23 mouse cellular contexts compared by ENCODE assay signal in genomic region chr1:91066061-91066460, GRCm38 (mm10).
A peak's percentile ranks its signal among the peaks of the same experiment; 100 is the strongest.
DNase-seq lines count a peak whose midpoint lies in the region; ATAC-seq and TF ChIP-seq lines count a peak whose summit lies in the region.
"Had no signal": no experiment of that assay in that cellular context is flagged by ENCODE, and none has a peak within 500 bp of the region (broad histone marks: within the 10 kb centered on the region; RNA-seq: fewer than 3 reads in every experiment).

No protein-coding gene starts in this region.

- TF ChIP-seq POLR2A in small intestine, adult 2 months (IDR thresholded peaks at IDR 0.05; ENCODE audit: low read depth, low read length): no peak

- intact Hi-C loops in heart, postnatal 25 days (cut with DNase I): no loop called here

- DNase-seq in heart, adult 9 months (ENCODE audit: low spot score in 2 of 2): no peak
- DNase-seq in heart, postnatal 0 days (ENCODE audit: low spot score): no peak
- DNase-seq in heart, postnatal 25 days (ENCODE audit: low spot score): no peak
- DNase-seq in kidney, adult 9 months: no peak
- no peak for DNase-seq in hindbrain, postnatal 0 days (ENCODE audit: low spot score)
- DNase-seq: adrenal gland, adult 2 months; cerebellum, adult 11-12 months; cerebellum, postnatal 14 days; gastrocnemius, postnatal 14 days; kidney, adult 8-10 months; kidney, postnatal 4 days; liver; liver, postnatal 0 days had no signal

- no peaks in the 10 kb centered on the region for H3K9me3 ChIP-seq in heart, embryonic 11.5 days (replicated peaks; ENCODE audit: control insufficient read depth, low read length)
- no peaks in the 10 kb centered on the region for H3K9me3 ChIP-seq in heart, postnatal 0 days (replicated peaks; ENCODE audit: control insufficient read depth, low read length)
- no peaks in the 10 kb centered on the region for H3K9me3 ChIP-seq in intestine, embryonic 15.5 days
- H3K9me3 ChIP-seq in hindbrain, postnatal 0 days (ENCODE audit: low read length): no peaks in the 10 kb centered on the region
- H3K9me3 ChIP-seq: forebrain, embryonic 10.5 days; hindbrain, embryonic 10.5 days; limb, embryonic 10.5 days; midbrain, embryonic 10.5 days; neural tube, embryonic 15.5 days had no signal

- no peak for TF ChIP-seq EP300 in heart, postnatal 0 days (IDR thresholded peaks at IDR 0.05; ENCODE audit: low read depth)

- no peaks in the 10 kb centered on the region for H3K36me3 ChIP-seq in heart, embryonic 11.5 days (ENCODE audit: control insufficient read depth, insufficient read depth, low read length)
- H3K36me3 ChIP-seq in heart, postnatal 0 days (replicated peaks; ENCODE audit: control insufficient read depth, insufficient read depth, low read length): peaks cover 15% of the 10 kb centered on the region
- H3K36me3 ChIP-seq in intestine, embryonic 15.5 days: no peaks in the 10 kb centered on the region
- peaks cover 18% of the 10 kb centered on the region for H3K36me3 ChIP-seq in small intestine, adult 2 months (ENCODE audit: control insufficient read depth, insufficient read depth, low read length)
- H3K36me3 ChIP-seq in hindbrain, postnatal 0 days (ENCODE audit: insufficient read depth, low read length): no peaks in the 10 kb centered on the region
- H3K36me3 ChIP-seq: forebrain, embryonic 10.5 days; hindbrain, embryonic 10.5 days; limb, embryonic 10.5 days; midbrain, embryonic 10.5 days; neural tube, embryonic 15.5 days had no signal

- H3K4me2 ChIP-seq in heart, embryonic 11.5 days: no peak overlapping the region
- no peak overlapping the region for H3K4me2 ChIP-seq in heart, postnatal 0 days (ENCODE audit: low read depth, low read length)
- H3K4me2 ChIP-seq in intestine, embryonic 15.5 days (replicated peaks): no peak overlapping the region
- no peak overlapping the region for H3K4me2 ChIP-seq in hindbrain, postnatal 0 days (ENCODE audit: low read depth, low read length)
- H3K4me2 ChIP-seq: neural tube, embryonic 15.5 days had no signal

- H3K4me3 ChIP-seq in heart, embryonic 11.5 days (ENCODE audit: low read depth, low read length): no peak overlapping the region
- H3K4me3 ChIP-seq in heart, postnatal 0 days (ENCODE audit: low read depth, low read length): no peak overlapping the region
- H3K4me3 ChIP-seq in intestine, embryonic 15.5 days (replicated peaks): no peak overlapping the region
- no peak overlapping the region for H3K4me3 ChIP-seq in small intestine, adult 2 months (ENCODE audit: low read depth, low read length)
- H3K4me3 ChIP-seq in hindbrain, postnatal 0 days (ENCODE audit: low read length): no peak overlapping the region
- H3K4me3 ChIP-seq: forebrain, embryonic 10.5 days; hindbrain, embryonic 10.5 days; limb, embryonic 10.5 days; midbrain, embryonic 10.5 days; neural tube, embryonic 15.5 days had no signal

- no peak for TF ChIP-seq CTCF in heart, postnatal 0 days (IDR thresholded peaks at IDR 0.05; ENCODE audit: low read depth)
- TF ChIP-seq CTCF in small intestine, adult 2 months (IDR thresholded peaks at IDR 0.05; ENCODE audit: extremely low read depth, insufficient read length, insufficient replicate concordance, low read depth, low read length): no peak
- TF ChIP-seq CTCF in hindbrain, postnatal 0 days (IDR thresholded peaks at IDR 0.05; ENCODE audit: low read depth): no peak

- H3K27ac ChIP-seq in heart, embryonic 11.5 days (ENCODE audit: low read depth, low read length): peak overlapping the region; percentile 54; the same call in 1 of the 2 replicates
- H3K27ac ChIP-seq in heart, postnatal 0 days (ENCODE audit: low read depth): peak overlapping the region; percentile 87
- H3K27ac ChIP-seq in intestine, embryonic 15.5 days: peak overlapping the region; percentile 64; the same call in 1 of the 2 replicates
- H3K27ac ChIP-seq in small intestine, adult 2 months (ENCODE audit: insufficient read depth, low read depth, low read length): peak overlapping the region; percentile 55
- H3K27ac ChIP-seq in hindbrain, postnatal 0 days: no peak overlapping the region
- H3K27ac ChIP-seq: forebrain, embryonic 10.5 days; hindbrain, embryonic 10.5 days; limb, embryonic 10.5 days; midbrain, embryonic 10.5 days; neural tube, embryonic 15.5 days had no signal

- no peaks in the 10 kb centered on the region for H3K27me3 ChIP-seq in heart, embryonic 11.5 days (ENCODE audit: control insufficient read depth, insufficient read depth, low read length)
- no peaks in the 10 kb centered on the region for H3K27me3 ChIP-seq in heart, postnatal 0 days (ENCODE audit: control insufficient read depth, insufficient read depth, low read length)
- H3K27me3 ChIP-seq in intestine, embryonic 15.5 days (replicated peaks): no peaks in the 10 kb centered on the region
- no peaks in the 10 kb centered on the region for H3K27me3 ChIP-seq in small intestine, adult 2 months (ENCODE audit: control insufficient read depth, insufficient read depth, low read length)
- no peaks in the 10 kb centered on the region for H3K27me3 ChIP-seq in hindbrain, postnatal 0 days (ENCODE audit: insufficient read depth, low read length)
- H3K27me3 ChIP-seq: neural tube, embryonic 15.5 days had no signal

- peaks cover 85% of the 10 kb centered on the region for H3K4me1 ChIP-seq in heart, embryonic 11.5 days (ENCODE audit: control insufficient read depth, insufficient read depth, low read length)
- peaks cover 94% of the 10 kb centered on the region for H3K4me1 ChIP-seq in heart, postnatal 0 days (ENCODE audit: control insufficient read depth, insufficient read depth)
- H3K4me1 ChIP-seq in intestine, embryonic 15.5 days (replicated peaks): peaks cover 57% of the 10 kb centered on the region
- peaks cover 77% of the 10 kb centered on the region for H3K4me1 ChIP-seq in small intestine, adult 2 months (ENCODE audit: control insufficient read depth, insufficient read depth, insufficient read length, low read length)
- H3K4me1 ChIP-seq in hindbrain, postnatal 0 days (ENCODE audit: insufficient read depth, low read length): peaks cover 17% of the 10 kb centered on the region

- no peak for ATAC-seq in heart, embryonic 11.5 days (replicated peaks; ENCODE audit: insufficient number of reproducible peaks, low FRiP score, low TSS enrichment)
- ATAC-seq in heart, postnatal 0 days (ENCODE audit: insufficient read depth, low read depth): no peak
- ATAC-seq in intestine, embryonic 15.5 days: no peak
- no peak for ATAC-seq in hindbrain, postnatal 0 days
- ATAC-seq: lung, postnatal 0 days; midbrain, embryonic 16.5 days had no signal

- H3K9ac ChIP-seq in heart, embryonic 11.5 days (ENCODE audit: low read depth, low read length): peak overlapping the region; percentile 43; the same call in 1 of the 2 replicates
- H3K9ac ChIP-seq in heart, postnatal 0 days (replicated peaks; ENCODE audit: low read depth, low read length): no peak overlapping the region
- no peak overlapping the region for H3K9ac ChIP-seq in intestine, embryonic 15.5 days
- H3K9ac ChIP-seq in hindbrain, postnatal 0 days (replicated peaks; ENCODE audit: low read length): no peak overlapping the region
- H3K9ac ChIP-seq: neural tube, embryonic 15.5 days had no signal

- WGBS in heart, embryonic 11.5 days (ENCODE audit: insufficient replicate concordance): 66% methylated on average over 6 of the region's 6 CpGs
- 47% methylated on average over 6 of the region's 6 CpGs for WGBS in heart, postnatal 0 days
- 70% methylated on average over 6 of the region's 6 CpGs for WGBS in intestine, embryonic 15.5 days
- WGBS in small intestine, adult 2 months: 48% methylated on average over 6 of the region's 6 CpGs
- WGBS in hindbrain, postnatal 0 days: 95% methylated on average over 6 of the region's 6 CpGs
